Mouse (Mus musculus) spleen, postnatal 10 days (tissue): Measurements from ENCODE around the gene Cox10.

Experiments
- DNase-seq, 2 experiments: peaks; one replicate each; pipeline ENCODE4 v3.0.0; 2021 to 2022; ENCODE audit warnings: low spot score in 2 of 2

Gene Cox10

DNA sequence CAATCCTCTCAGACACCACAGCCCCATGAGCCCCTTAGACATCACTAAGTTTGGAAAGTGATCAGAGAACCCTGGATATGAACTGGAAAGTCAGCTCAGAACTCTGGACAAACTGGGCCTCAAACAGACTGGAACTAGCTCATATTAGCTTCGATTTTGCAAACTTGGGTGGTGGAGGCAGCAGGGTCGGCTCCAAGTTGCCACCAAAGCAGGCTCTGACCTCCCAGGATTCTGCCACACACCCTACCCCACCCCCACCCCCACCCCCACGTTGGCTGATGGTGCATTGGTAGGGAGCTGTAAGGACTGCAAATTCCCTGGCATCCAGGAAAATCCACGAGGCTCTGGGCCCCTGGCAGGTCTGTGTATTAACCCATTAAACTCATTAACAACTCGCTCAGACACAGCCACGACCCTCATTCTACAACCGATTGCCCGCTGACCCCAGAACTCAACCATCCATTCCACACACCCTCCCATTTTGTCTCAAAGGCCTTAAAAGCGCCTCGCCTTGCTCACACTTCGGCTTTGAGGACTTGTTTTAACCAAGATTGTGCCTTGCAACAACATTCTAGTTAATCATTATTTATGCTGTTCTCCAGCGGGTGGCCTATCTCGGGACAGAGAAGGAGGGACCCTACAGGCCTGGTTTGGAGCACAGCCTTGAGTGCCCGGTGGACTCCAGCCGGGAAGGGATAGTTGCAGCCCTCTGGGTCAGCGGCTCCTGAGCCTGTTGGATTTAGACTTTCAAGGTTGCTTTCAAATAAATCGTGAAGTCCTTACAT is 160.8 kb downstream of the Cox10 start:
- no peak for DNase-seq

DNA sequence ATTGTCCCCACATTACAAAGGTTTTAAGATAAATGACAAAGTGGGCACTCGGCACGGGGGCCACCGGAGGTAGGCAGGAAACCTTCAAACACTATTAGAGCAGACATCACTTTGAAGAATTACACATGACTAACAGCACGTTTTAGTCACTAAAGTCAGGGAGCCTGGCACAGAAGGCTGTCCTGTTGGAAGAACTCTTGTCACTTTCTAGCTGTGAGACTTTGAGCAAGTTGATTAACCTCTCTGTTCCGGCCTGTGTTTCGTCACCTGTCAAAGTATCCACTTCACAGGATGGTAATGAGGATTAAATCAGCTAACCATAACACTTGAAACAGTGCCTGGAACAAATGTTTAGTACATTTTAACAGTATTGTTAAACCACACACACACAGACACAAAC is 161.7 kb downstream of the Cox10 start:
- no peak for DNase-seq

DNA sequence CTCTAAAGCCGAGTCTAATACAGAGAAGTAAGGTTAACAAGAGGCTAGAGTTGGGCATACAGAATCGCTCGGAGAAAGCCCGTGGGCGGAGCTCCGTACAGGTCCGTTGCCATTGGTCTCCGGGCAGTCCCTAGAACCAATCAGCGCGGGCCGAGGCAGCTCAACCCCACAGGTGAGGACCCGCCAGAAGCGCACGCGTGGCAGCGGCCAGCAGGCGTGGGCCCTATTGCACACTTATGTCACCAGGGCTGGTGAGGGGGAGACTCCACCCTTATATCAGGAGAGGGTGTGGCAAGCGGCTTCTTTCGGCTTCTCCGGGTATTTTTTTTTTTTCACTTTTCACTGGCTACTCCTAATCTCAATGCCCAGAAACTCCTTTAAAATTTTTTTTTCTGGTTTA is 164.9 kb downstream of the Cox10 start:
- DNase-seq, result peak in 1 of 2 experiments; percentile 70

DNA sequence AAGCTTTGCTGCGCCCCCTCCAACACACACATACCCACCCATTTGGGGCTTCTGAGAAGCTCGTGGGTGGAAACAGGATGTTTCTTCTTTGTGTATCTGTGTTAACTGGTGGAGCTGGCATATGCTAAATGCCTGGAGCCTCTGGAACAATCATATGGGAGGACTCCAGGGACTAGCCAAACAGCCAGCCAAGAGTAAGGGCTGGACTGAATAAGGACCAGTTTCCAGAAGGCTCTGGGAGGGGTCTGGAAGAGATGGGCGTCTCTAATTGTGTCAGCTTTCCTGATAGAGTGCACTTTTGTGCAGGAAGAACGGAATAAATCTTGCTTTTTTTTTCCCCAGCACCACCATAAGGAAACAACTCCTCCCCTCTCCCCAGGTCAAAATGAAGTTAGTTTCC is 165.3 kb downstream of the Cox10 start:
- DNase-seq, result no peak
